Mouse (Mus musculus) retina, adult 2 months (tissue): ENCODE results near the gene Ttc30a1.

Source experiments
- DNase-seq: peaks from one replicate; pipeline ENCODE4 v3.0.0-alpha.2; 2012; ENCODE audit warnings: low read depth, low spot score

Ttc30a1 gene

GRCm38 (mm10) chr2:75930941-75931340 lies 50.8 kb downstream of the Ttc30a1 start:
- no peak for DNase-seq

GRCm38 (mm10) chr2:75929786-75930444 lies 51.9 kb downstream of the Ttc30a1 start:
- no peak for DNase-seq

GRCm38 (mm10) chr2:75929141-75929540 lies 52.6 kb downstream of the Ttc30a1 start:
- no peak for DNase-seq
